Mouse (Mus musculus) thymus, adult 2 months (tissue): ENCODE data around the gene Sntb2. TPM values are rescaled to one million over a fixed set of nuclear protein-coding genes. Genes with fewer than 3 reads are reported as not detected.

Experiments
- DNase-seq: peaks from one replicate; pipeline ENCODE4 v3.0.0; 2021
- H3K27ac ChIP-seq: fragments of 200-500 bp; 2 replicates; pipeline ENCODE4 v1.5.1; 2012; ENCODE audit warnings: low read length, control low read depth; ENCODE audit not compliant: control insufficient read depth, insufficient read depth
- H3K27me3 ChIP-seq: fragments of 200-500 bp; 2 replicates; pipeline ENCODE4 v1.6.1; 2012; ENCODE audit warnings: mild to moderate bottlenecking, low read length, moderate library complexity, mixed read lengths; ENCODE audit not compliant: control insufficient read depth, insufficient read depth
- H3K36me3 ChIP-seq: fragments of 200-500 bp; 2 replicates; pipeline ENCODE4 v1.6.1; 2012; ENCODE audit warnings: mild to moderate bottlenecking, low read length, moderate library complexity; ENCODE audit not compliant: control insufficient read depth, insufficient read depth
- H3K4me1 ChIP-seq: fragments of 200-500 bp; replicated peaks from 2 replicates; pipeline ENCODE4 v1.6.1; 2012; ENCODE audit warnings: low read length; ENCODE audit not compliant: control insufficient read depth, insufficient read depth
- H3K4me3 ChIP-seq: fragments of 200-500 bp; 2 replicates; pipeline ENCODE4 v1.5.1; 2012; ENCODE audit warnings: mild to moderate bottlenecking, low read length, control low read depth, moderate library complexity; ENCODE audit not compliant: control insufficient read depth, insufficient read depth
- CTCF ChIP-seq: fragments of 200-500 bp; IDR thresholded peaks from 2 replicates; pipeline ENCODE4 v1.5.1; 2012; ENCODE audit warnings: mild to moderate bottlenecking, control low read depth, low read length, moderate library complexity, borderline replicate concordance; ENCODE audit not compliant: control insufficient read depth, poor library complexity, insufficient read depth; ENCODE audit errors: extremely low read depth
- POLR2A ChIP-seq: fragments of 200-500 bp; IDR thresholded peaks from 2 replicates; pipeline ENCODE4 v1.6.1; 2012; ENCODE audit warnings: mild to moderate bottlenecking, low read length, control low read depth, moderate library complexity; ENCODE audit not compliant: control insufficient read depth, poor library complexity, insufficient read depth; ENCODE audit errors: extremely low read depth
- WGBS: fragments of 180-500 bp; shearing (Covaris S2); methylation state at CpG from one replicate; pipeline ENCODE4 v1.1.7; 2018; 5-methylcytosine and 5-hydroxymethylcytosine counted together
- polyA plus RNA-seq: library from polyadenylated mRNA; depleted of rRNA; stranded (reverse); fragments of >200 nt; gene quantifications from 2 replicates; pipeline ENCODE4 v1.2.3, GENCODE M21; 2012

Sntb2 gene
- polyA plus RNA-seq, 1 experiment, result 4.5 TPM

DNA sequence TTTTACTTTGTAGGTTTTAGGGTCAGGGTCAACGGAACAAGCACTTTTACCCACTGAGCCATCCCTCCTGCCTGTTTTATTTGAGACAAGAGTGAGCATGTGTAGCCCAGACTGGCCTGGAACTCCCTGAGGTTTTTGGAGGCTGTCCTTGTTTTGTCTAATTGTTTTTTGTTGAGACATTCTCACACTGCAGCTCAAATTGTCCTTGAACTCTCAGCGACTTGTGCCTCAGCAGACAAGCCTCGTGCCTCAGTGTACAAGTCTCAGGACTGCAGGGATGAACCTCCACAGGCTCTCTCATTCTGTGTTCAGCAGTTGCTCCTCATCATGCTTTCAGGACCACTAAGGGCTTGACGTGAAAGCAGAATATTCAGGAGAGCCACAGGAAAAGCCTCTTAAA, 16.2 kb downstream of the Sntb2 start:
- 88% methylated on average over 4 of the region's 4 CpGs for whole genome bisulfite sequencing
- no peak overlapping the region for H3K4me3 ChIP-seq
- no peak overlapping the region for H3K27ac ChIP-seq
- H3K36me3 ChIP-seq, result no peaks in the 10 kb centered on the region
- H3K4me1 ChIP-seq, result no peaks in the 10 kb centered on the region; the same call in 1 of the 2 replicates
- DNase-seq, result no peak
- no peaks in the 10 kb centered on the region for H3K27me3 ChIP-seq
- TF ChIP-seq POLR2A (no peak), CTCF (no peak)

- TF ChIP-seq POLR2A, result no peak
- no peak for TF ChIP-seq CTCF
- H3K27me3 ChIP-seq, result no peaks in the 10 kb centered on the region
- no peak overlapping the region for H3K4me3 ChIP-seq
- H3K27ac ChIP-seq, result no peak overlapping the region
- 90% methylated on average over 4 of the region's 4 CpGs for WGBS
- DNase-seq, result no peak
- no peaks in the 10 kb centered on the region; the same call in 1 of the 2 replicates for H3K4me1 ChIP-seq
- H3K36me3 ChIP-seq, result no peaks in the 10 kb centered on the region
Measured at GRCm38 (mm10) chr8:106953571-106953970, 18.0 kb downstream of the Sntb2 start.

GRCm38 (mm10) chr8:106957086-106957485, 21.5 kb downstream of the Sntb2 start:
- no peaks in the 10 kb centered on the region for H3K4me1 ChIP-seq
- WGBS, result 93% methylated on average over 3 of the region's 3 CpGs

DNA sequence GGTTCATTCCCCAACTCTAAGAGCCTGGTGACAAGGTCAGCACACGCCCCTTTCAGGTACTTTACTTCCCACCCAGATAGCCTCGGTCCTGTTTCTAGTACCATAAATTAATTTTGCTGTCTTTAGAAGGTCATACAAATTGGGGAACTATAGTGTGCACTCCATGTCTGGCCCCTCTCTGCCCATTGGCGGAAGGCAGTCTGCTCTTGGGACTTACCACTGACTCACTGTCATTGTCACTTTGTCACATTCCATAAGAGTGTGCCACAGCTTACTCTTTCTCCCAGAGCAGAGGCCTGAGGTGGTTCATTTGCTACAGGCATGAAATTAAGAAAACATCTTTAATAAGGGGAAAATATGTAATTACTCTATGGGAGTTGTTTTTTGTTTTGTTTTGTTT, 22.7 kb downstream of the Sntb2 start:
- H3K27me3 ChIP-seq, result no peaks in the 10 kb centered on the region
- H3K36me3 ChIP-seq, result no peaks in the 10 kb centered on the region
- DNase-seq, result no peak
- H3K4me1 ChIP-seq, result no peaks in the 10 kb centered on the region
- no peak for TF ChIP-seq POLR2A
- no peak for TF ChIP-seq CTCF
- no peak overlapping the region for H3K27ac ChIP-seq
- 77% methylated on average over 3 of the region's 3 CpGs for WGBS
- no peak overlapping the region for H3K4me3 ChIP-seq

More at GRCm38 (mm10) chr8:106957086-106957485, 21.5 kb downstream of the Sntb2 start:
- no peak for DNase-seq
- no peaks in the 10 kb centered on the region for H3K36me3 ChIP-seq
- TF ChIP-seq CTCF (no peak), POLR2A (no peak)
- H3K27me3 ChIP-seq, result no peaks in the 10 kb centered on the region
- no peak overlapping the region for H3K4me3 ChIP-seq
- H3K27ac ChIP-seq, result no peak overlapping the region

GRCm38 (mm10) chr8:106959626-106960025, 24.1 kb downstream of the Sntb2 start:
- 86% methylated on average over 2 of the region's 2 CpGs for WGBS
- no peaks in the 10 kb centered on the region for H3K4me1 ChIP-seq

GRCm38 (mm10) chr8:106962322-106962721, 26.8 kb downstream of the Sntb2 start:
- no peaks in the 10 kb centered on the region for H3K27me3 ChIP-seq
- H3K27ac ChIP-seq, result no peak overlapping the region
- TF ChIP-seq CTCF, result no peak
- TF ChIP-seq POLR2A, result no peak
- H3K4me3 ChIP-seq, result no peak overlapping the region
- H3K4me1 ChIP-seq, result no peaks in the 10 kb centered on the region
- no peaks in the 10 kb centered on the region for H3K36me3 ChIP-seq
- WGBS, result 93% methylated on average over 3 of the region's 3 CpGs
- no peak for DNase-seq

More at GRCm38 (mm10) chr8:106959626-106960025, 24.1 kb downstream of the Sntb2 start:
- Histone ChIP-seq H3K27ac (no peak overlapping the region), H3K36me3 (no peaks in the 10 kb centered on the region), H3K4me3 (no peak overlapping the region), H3K27me3 (no peaks in the 10 kb centered on the region)
- no peak for DNase-seq
- TF ChIP-seq POLR2A (no peak), CTCF (no peak)

DNA sequence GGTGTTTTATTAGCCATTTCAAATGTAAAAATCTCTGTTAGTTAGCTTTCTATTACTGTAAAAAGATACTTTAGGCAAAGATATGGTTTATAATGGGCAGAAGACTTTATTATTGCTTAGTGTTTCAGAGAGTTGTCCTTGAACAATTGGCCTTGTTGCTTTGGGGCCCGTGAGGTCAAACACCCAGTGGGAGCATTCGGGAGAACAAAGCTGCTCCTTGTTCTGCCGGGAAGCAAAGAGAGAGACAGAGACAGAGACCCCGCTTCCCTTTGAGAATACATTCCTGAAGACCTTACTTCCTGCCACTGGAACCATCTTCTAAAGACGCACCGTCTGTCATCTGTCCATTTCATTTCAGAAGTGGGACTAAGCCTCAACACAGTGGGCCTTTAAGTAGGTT, 27.8 kb downstream of the Sntb2 start:
- no peak overlapping the region for H3K4me3 ChIP-seq
- H3K36me3 ChIP-seq, result no peaks in the 10 kb centered on the region
- H3K4me1 ChIP-seq, result no peaks in the 10 kb centered on the region
- 89% methylated on average over 6 of the region's 6 CpGs for WGBS
- H3K27me3 ChIP-seq, result no peaks in the 10 kb centered on the region
- TF ChIP-seq CTCF, result no peak
- no peak for TF ChIP-seq POLR2A
- no peak overlapping the region for H3K27ac ChIP-seq
- no peak for DNase-seq
